ENCODE assay signal across 7 mouse cellular contexts in the genomic region with DNA sequence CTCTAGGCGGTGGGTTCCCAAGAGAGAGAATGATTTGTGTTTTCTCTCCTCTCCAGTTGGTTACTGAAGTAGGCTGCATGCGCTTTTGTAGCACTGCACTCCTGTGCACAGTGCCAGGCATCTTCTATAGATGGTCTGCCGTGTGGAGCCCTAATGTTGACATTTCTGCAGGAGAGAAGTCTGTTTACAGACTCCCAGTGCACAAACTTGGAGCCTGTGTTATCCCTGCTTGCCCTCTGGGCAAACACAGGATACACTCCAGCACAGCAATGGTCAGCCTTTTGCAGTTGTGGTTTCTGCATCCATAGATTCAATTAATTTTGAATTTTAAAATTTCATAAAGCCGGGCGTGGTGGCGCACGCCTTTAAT. TPM values are rescaled to one million over a fixed set of nuclear protein-coding genes. Genes with fewer than 3 reads are reported as not detected.
DNase-seq lines count a peak whose midpoint lies in the region; ATAC-seq and TF ChIP-seq lines count a peak whose summit lies in the region.

No protein-coding gene starts in this region.

- H3K4me1 ChIP-seq in liver, adult 2 months (ENCODE audit: control insufficient read depth, insufficient read depth, low read length): peaks cover 27% of the 10 kb centered on the region
- peaks cover 48% of the 10 kb centered on the region for H3K4me1 ChIP-seq in forebrain, embryonic 10.5 days
- peaks cover 41% of the 10 kb centered on the region for H3K4me1 ChIP-seq in limb, embryonic 12.5 days (replicated peaks)
- peaks cover 38% of the 10 kb centered on the region for H3K4me1 ChIP-seq in olfactory bulb, adult 2 months (ENCODE audit: control insufficient read depth, insufficient read depth, low read length)

- DNase-seq in liver, adult 2 months (ENCODE audit: extremely low read depth, low read depth, low spot score): peak; percentile 73
- DNase-seq in liver: no peak
- DNase-seq in forebrain, embryonic 10.5 days (ENCODE audit: extremely low spot score, low spot score): no peak
- no peak for DNase-seq in retina, postnatal 1 day
- no peak for DNase-seq in thymus, postnatal 4 days

- H3K4me2 ChIP-seq in limb, embryonic 12.5 days: no peak overlapping the region

- H3K27me3 ChIP-seq in liver, adult 2 months (ENCODE audit: control insufficient read depth, insufficient read depth, low read length): no peaks in the 10 kb centered on the region
- H3K27me3 ChIP-seq in forebrain, embryonic 10.5 days (ENCODE audit: poor library complexity, severe bottlenecking): no peaks in the 10 kb centered on the region
- no peaks in the 10 kb centered on the region for H3K27me3 ChIP-seq in limb, embryonic 12.5 days

- no peaks in the 10 kb centered on the region for H3K9me3 ChIP-seq in forebrain, embryonic 10.5 days
- H3K9me3 ChIP-seq in limb, embryonic 12.5 days: no peaks in the 10 kb centered on the region

- TF ChIP-seq POLR2A in liver, adult 2 months (IDR thresholded peaks at IDR 0.05; ENCODE audit: extremely low read depth, insufficient read depth, low read length): no peak
- TF ChIP-seq POLR2A in olfactory bulb, adult 2 months (IDR thresholded peaks at IDR 0.05; ENCODE audit: insufficient read depth, low read depth, low read length): no peak

- whole genome bisulfite sequencing in liver, adult 2 months: 28% methylated on average over 7 of the region's 7 CpGs
- WGBS in forebrain, embryonic 10.5 days: 78% methylated on average over 7 of the region's 7 CpGs
- WGBS in limb, embryonic 12.5 days: 78% methylated on average over 7 of the region's 7 CpGs
- WGBS in olfactory bulb, adult 2 months: 58% methylated on average over 7 of the region's 7 CpGs

- no peak overlapping the region for H3K4me3 ChIP-seq in liver, adult 2 months (ENCODE audit: insufficient read depth, low read depth, low read length)
- H3K4me3 ChIP-seq in forebrain, embryonic 10.5 days: no peak overlapping the region
- no peak overlapping the region for H3K4me3 ChIP-seq in limb, embryonic 12.5 days (replicated peaks)
- no peak overlapping the region for H3K4me3 ChIP-seq in olfactory bulb, adult 2 months (ENCODE audit: insufficient read depth, low read depth, low read length)

- 0 out of 2 replicates have a peak overlapping the region, but pooled peaks have one; percentile 15 for H3K9ac ChIP-seq in liver, adult 2 months (ENCODE audit: low read depth, low read length)
- no peak overlapping the region for H3K9ac ChIP-seq in limb, embryonic 12.5 days (replicated peaks)

- peak overlapping the region; percentile 65 for H3K27ac ChIP-seq in liver, adult 2 months (replicated peaks; ENCODE audit: insufficient read depth, low read depth, low read length)
- peak overlapping the region; percentile 85 for H3K27ac ChIP-seq in forebrain, embryonic 10.5 days
- peak overlapping the region; percentile 51 for H3K27ac ChIP-seq in limb, embryonic 12.5 days
- H3K27ac ChIP-seq in olfactory bulb, adult 2 months (ENCODE audit: insufficient read depth, low read depth, low read length): peak overlapping the region; percentile 84

- no peak for ATAC-seq in limb, embryonic 12.5 days (ENCODE audit: insufficient number of reproducible peaks, insufficient read depth, low FRiP score, low TSS enrichment, low read depth)

- H3K79me2 ChIP-seq in liver, adult 2 months (ENCODE audit: control insufficient read depth, insufficient read depth, low read length): peaks cover 7% of the 10 kb centered on the region; the same call in 1 of the 2 replicates

- no peaks in the 10 kb centered on the region for H3K36me3 ChIP-seq in liver, adult 2 months (ENCODE audit: control insufficient read depth, insufficient read depth, low read length)
- H3K36me3 ChIP-seq in forebrain, embryonic 10.5 days (replicated peaks): peaks cover 5% of the 10 kb centered on the region; the same call in 1 of the 2 replicates
- no peaks in the 10 kb centered on the region for H3K36me3 ChIP-seq in limb, embryonic 12.5 days

- no peak for TF ChIP-seq CTCF in liver, adult 2 months (IDR thresholded peaks at IDR 0.05; ENCODE audit: low read depth, low read length)
- no peak for TF ChIP-seq CTCF in olfactory bulb, adult 2 months (IDR thresholded peaks at IDR 0.05; ENCODE audit: insufficient read depth, low read depth, low read length)

RNA-seq across cellular contexts. Expression of a gene that starts 13.2 kb away (rescaled TPM):
- 6.5 and 10.5 TPM in 2 replicates for total RNA-seq in liver, adult 2 months (2014; rRNA removed)
- 5.1 and 8.3 TPM in 2 replicates for polyA plus RNA-seq in liver, adult 2 months (2012; rRNA removed)
- 9.7 and 10.5 TPM in 2 replicates for polyA plus RNA-seq in forebrain, embryonic 10.5 days (2016; fragmentation: Nextera tagmentation; extraction: Ambion mirVana)
- polyA plus RNA-seq in limb, embryonic 12.5 days (2016; fragmentation: Nextera tagmentation; extraction: Ambion mirVana): 14.7 and 16.2 TPM in 2 replicates
- polyA plus RNA-seq in olfactory bulb, adult 2 months (2012; ENCODE audit: insufficient read depth, insufficient read length, low replicate concordance, missing spikeins): 89.7 TPM in 1 of 2 replicates, not detected in the other

RNA-seq across cellular contexts. Expression of a gene that starts 40.3 kb away (rescaled TPM):
- 85.9 and 86.7 TPM in 2 replicates for total RNA-seq in liver, adult 2 months (2014; rRNA removed)
- polyA plus RNA-seq in liver, adult 2 months (2012; rRNA removed): 40.5 and 46.4 TPM in 2 replicates
- polyA plus RNA-seq in forebrain, embryonic 10.5 days (2016; fragmentation: Nextera tagmentation; extraction: Ambion mirVana): 353 and 358 TPM in 2 replicates
- polyA plus RNA-seq in limb, embryonic 12.5 days (2016; fragmentation: Nextera tagmentation; extraction: Ambion mirVana): 297 and 302 TPM in 2 replicates
- not detected in 2 replicates for polyA plus RNA-seq in olfactory bulb, adult 2 months (2012; ENCODE audit: insufficient read depth, insufficient read length, low replicate concordance, missing spikeins)
